Mouse (Mus musculus) liver, embryonic 15.5 days (tissue): ENCODE measurements around the gene Etfbkmt. TPM values are rescaled to one million over a fixed set of nuclear protein-coding genes. Genes with fewer than 3 reads are reported as not detected.
"Not testable (repeated sequence)": the region's sequence is repeated elsewhere in the genome, so short reads cannot be mapped to it uniquely, and the experiment has no call there.

Experiments used
- ATAC-seq: fragments of 200-750 bp; cut with Nextera tagmentation; 2 replicates; pipeline ENCODE4 v1.8.0; 2017; ENCODE audit warnings: moderate number of reproducible peaks, mild to moderate bottlenecking, moderate library complexity; ENCODE audit not compliant: insufficient read depth
- H3K27ac ChIP-seq: fragments of 300-500 bp; sonication (generic); replicated peaks from 2 replicates; pipeline ENCODE4 v1.5.1; 2015; ENCODE audit warnings: mild to moderate bottlenecking, inconsistent platforms
- H3K27me3 ChIP-seq: fragments of 300-500 bp; sonication (generic); 2 replicates; pipeline ENCODE4 v1.6.1; 2015; ENCODE audit warnings: mild to moderate bottlenecking, inconsistent platforms
- H3K36me3 ChIP-seq: fragments of 300-500 bp; sonication (generic); replicated peaks from 2 replicates; pipeline ENCODE4 v1.6.1; 2015; ENCODE audit warnings: moderate library complexity, mild to moderate bottlenecking, inconsistent platforms
- H3K4me1 ChIP-seq: fragments of 300-500 bp; sonication (generic); replicated peaks from 2 replicates; pipeline ENCODE4 v1.6.1; 2015; ENCODE audit warnings: inconsistent platforms
- H3K4me2 ChIP-seq: fragments of 300-500 bp; sonication (generic); 2 replicates; pipeline ENCODE4 v1.6.1; 2015; ENCODE audit warnings: moderate library complexity, mild to moderate bottlenecking, inconsistent platforms
- H3K4me3 ChIP-seq: fragments of 300-500 bp; sonication (generic); replicated peaks from 2 replicates; pipeline ENCODE4 v1.5.1; 2015; ENCODE audit warnings: mild to moderate bottlenecking, inconsistent platforms
- H3K9ac ChIP-seq: fragments of 300-500 bp; sonication (generic); 2 replicates; pipeline ENCODE4 v1.6.1; 2015; ENCODE audit warnings: moderate library complexity, mild to moderate bottlenecking, inconsistent platforms
- H3K9me3 ChIP-seq: fragments of 300-500 bp; sonication (generic); replicated peaks from 2 replicates; pipeline ENCODE4 v1.6.1; 2016; ENCODE audit warnings: inconsistent platforms
- WGBS: fragments of 180-500 bp; shearing (Covaris S2); methylation state at CpG from one replicate; pipeline ENCODE4 v1.1.7; 2015; ENCODE audit warnings: mixed read lengths; ENCODE audit not compliant: insufficient replicate concordance; 5-methylcytosine and 5-hydroxymethylcytosine counted together
- polyA plus RNA-seq: library from polyadenylated mRNA; unstranded; fragments of >200 nt; fragmentation: Nextera tagmentation; extraction: Ambion mirVana; gene quantifications from 2 replicates; pipeline ENCODE4 v1.2.1, GENCODE M21; 2015

The Etfbkmt gene
- polyA plus RNA-seq, 1 experiment from 2014 or later: 11.4 TPM

- ATAC-seq: no peak
Observed at GRCm38 (mm10) chr6:149155031-149155841, 15.6 kb downstream of the Etfbkmt start.

GRCm38 (mm10) chr6:149167038-149167437 lies 27.4 kb downstream of the Etfbkmt start:
- not testable (repeated sequence) for H3K27ac ChIP-seq, H3K9me3 ChIP-seq, H3K4me1 ChIP-seq, H3K9ac ChIP-seq, H3K27me3 ChIP-seq, H3K4me3 ChIP-seq, ATAC-seq, H3K4me2 ChIP-seq
- H3K36me3 ChIP-seq: peaks cover 14% of the 10 kb centered on the region
- 70% methylated on average over 3 of the region's 4 CpGs for WGBS

More at GRCm38 (mm10) chr6:149155031-149155841, 15.6 kb downstream of the Etfbkmt start:
- Histone ChIP-seq H3K4me3 (no peak overlapping the region), H3K36me3 (no peaks in the 10 kb centered on the region), H3K9ac (no peak overlapping the region), H3K27ac (0 out of 2 replicates have a peak overlapping the region, but pooled peaks have one; percentile 29), H3K4me1 (peaks cover 19% of the 10 kb centered on the region), H3K4me2 (no peak overlapping the region), H3K27me3 (no peaks in the 10 kb centered on the region), H3K9me3 (no peaks in the 10 kb centered on the region)
- WGBS: 24% methylated on average over 3 of the region's 3 CpGs

GRCm38 (mm10) chr6:149167672-149168071 lies 28.0 kb downstream of the Etfbkmt start:
- no peaks in the 10 kb centered on the region for H3K9me3 ChIP-seq
- no peak overlapping the region for H3K27ac ChIP-seq
- H3K4me1 ChIP-seq: no peaks in the 10 kb centered on the region
- peaks cover 14% of the 10 kb centered on the region for H3K36me3 ChIP-seq
- no peak overlapping the region for H3K9ac ChIP-seq
- H3K27me3 ChIP-seq: no peaks in the 10 kb centered on the region
- no peak for ATAC-seq
- H3K4me2 ChIP-seq: no peak overlapping the region
- H3K4me3 ChIP-seq: no peak overlapping the region
- WGBS: 49% methylated on average over 1 of the region's 1 CpGs

- Histone ChIP-seq H3K4me1 (no peaks in the 10 kb centered on the region), H3K27ac (no peak overlapping the region), H3K27me3 (no peaks in the 10 kb centered on the region), H3K9ac (no peak overlapping the region), H3K9me3 (no peaks in the 10 kb centered on the region), H3K36me3 (peaks cover 14% of the 10 kb centered on the region), H3K4me2 (no peak overlapping the region), H3K4me3 (no peak overlapping the region)
- ATAC-seq: no peak
- 60% methylated on average over 2 of the region's 2 CpGs for WGBS
Observed at GRCm38 (mm10) chr6:149168436-149168835, 28.8 kb downstream of the Etfbkmt start.

GRCm38 (mm10) chr6:149169965-149170364 lies 30.3 kb downstream of the Etfbkmt start:
- not testable (repeated sequence) for H3K27ac ChIP-seq, H3K9ac ChIP-seq, ATAC-seq, H3K4me2 ChIP-seq, H3K4me1 ChIP-seq, H3K4me3 ChIP-seq, H3K27me3 ChIP-seq, H3K9me3 ChIP-seq
- H3K36me3 ChIP-seq: peaks cover 14% of the 10 kb centered on the region
- 77% methylated on average over 4 of the region's 4 CpGs for WGBS

GRCm38 (mm10) chr6:149173831-149174625 lies 34.4 kb downstream of the Etfbkmt start:
- no peak overlapping the region for H3K27ac ChIP-seq

GRCm38 (mm10) chr6:149174932-149175570 lies 35.4 kb downstream of the Etfbkmt start:
- no peak for ATAC-seq
- no peak overlapping the region for H3K27ac ChIP-seq
- no peaks in the 10 kb centered on the region for H3K27me3 ChIP-seq

More at GRCm38 (mm10) chr6:149173831-149174625, 34.4 kb downstream of the Etfbkmt start:
- H3K27me3 ChIP-seq: no peaks in the 10 kb centered on the region
- no peak overlapping the region for H3K4me2 ChIP-seq
- H3K4me3 ChIP-seq: no peak overlapping the region
- peaks cover 4% of the 10 kb centered on the region; the same call in 1 of the 2 replicates for H3K4me1 ChIP-seq
- H3K36me3 ChIP-seq: peaks cover 13% of the 10 kb centered on the region
- no peaks in the 10 kb centered on the region for H3K9me3 ChIP-seq
- 57% methylated on average over 4 of the region's 4 CpGs for WGBS
- no peak for ATAC-seq
- no peak overlapping the region for H3K9ac ChIP-seq

GRCm38 (mm10) chr6:149179064-149179463 lies 39.4 kb downstream of the Etfbkmt start:
- Histone ChIP-seq H3K27me3 (no peaks in the 10 kb centered on the region), H3K4me1 (peaks cover 13% of the 10 kb centered on the region), H3K4me3 (no peak overlapping the region), H3K9me3 (no peaks in the 10 kb centered on the region), H3K36me3 (peaks cover 39% of the 10 kb centered on the region), H3K27ac (no peak overlapping the region), H3K4me2 (no peak overlapping the region), H3K9ac (no peak overlapping the region)
- ATAC-seq: peak; percentile 61

More at GRCm38 (mm10) chr6:149174932-149175570, 35.4 kb downstream of the Etfbkmt start:
- no peak overlapping the region for H3K4me3 ChIP-seq
- peaks cover 16% of the 10 kb centered on the region for H3K36me3 ChIP-seq
- no peak overlapping the region for H3K9ac ChIP-seq
- peaks cover 9% of the 10 kb centered on the region; the same call in 1 of the 2 replicates for H3K4me1 ChIP-seq
- 66% methylated on average over 3 of the region's 3 CpGs for WGBS
- H3K4me2 ChIP-seq: no peak overlapping the region
- H3K9me3 ChIP-seq: no peaks in the 10 kb centered on the region

- ATAC-seq: no peak
- Histone ChIP-seq H3K4me2 (no peak overlapping the region), H3K27ac (no peak overlapping the region), H3K4me3 (no peak overlapping the region), H3K9me3 (no peaks in the 10 kb centered on the region), H3K9ac (no peak overlapping the region), H3K27me3 (no peaks in the 10 kb centered on the region), H3K36me3 (peaks cover 27% of the 10 kb centered on the region), H3K4me1 (peaks cover 29% of the 10 kb centered on the region)
- 34% methylated on average over 1 of the region's 1 CpGs for WGBS
Observed at GRCm38 (mm10) chr6:149184007-149184406, 44.4 kb downstream of the Etfbkmt start.

GRCm38 (mm10) chr6:149187371-149187770 lies 47.7 kb downstream of the Etfbkmt start:
- no peak for ATAC-seq
- Histone ChIP-seq H3K9ac (no peak overlapping the region), H3K27ac (no peak overlapping the region), H3K36me3 (peaks cover 12% of the 10 kb centered on the region), H3K4me3 (peak overlapping the region; percentile 76), H3K9me3 (no peaks in the 10 kb centered on the region), H3K4me2 (peak overlapping the region; percentile 76), H3K4me1 (peaks cover 40% of the 10 kb centered on the region), H3K27me3 (no peaks in the 10 kb centered on the region)
- WGBS: 31% methylated on average over 1 of the region's 1 CpGs
